Mouse (Mus musculus) embryo, embryonic 9.5 days (tissue): ENCODE results near the gene Cdadc1.

Experiments
- DNase-seq: peaks from one replicate; pipeline ENCODE4 v3.0.0-alpha.2; 2017; ENCODE audit errors: extremely low spot score

Cdadc1 gene

GRCm38 (mm10) chr14:59612920-59613625 lies 15.3 kb upstream of the Cdadc1 start:
- peak; percentile 46 for DNase-seq

GRCm38 (mm10) chr14:59607021-59607420 lies 9.3 kb upstream of the Cdadc1 start:
- DNase-seq, result no peak

- peak; percentile 72 for DNase-seq
These were observed 8.1 kb upstream of the Cdadc1 start for GRCm38 (mm10) chr14:59605671-59606353.

GRCm38 (mm10) chr14:59604002-59604645 lies 6.4 kb upstream of the Cdadc1 start:
- DNase-seq, result no peak

- no peak for DNase-seq
These were observed 485 bp upstream of the Cdadc1 start for GRCm38 (mm10) chr14:59598260-59598627.

- no peak for DNase-seq
These were observed 2.8 kb downstream of the Cdadc1 start for GRCm38 (mm10) chr14:59594988-59595387.

GRCm38 (mm10) chr14:59592593-59592992 lies 5.2 kb downstream of the Cdadc1 start:
- DNase-seq, result no peak

GRCm38 (mm10) chr14:59591901-59592300 lies 5.9 kb downstream of the Cdadc1 start:
- no peak for DNase-seq

GRCm38 (mm10) chr14:59590614-59591013 lies 7.1 kb downstream of the Cdadc1 start:
- DNase-seq, result no peak

- DNase-seq, result no peak
These were observed 21.4 kb downstream of the Cdadc1 start for GRCm38 (mm10) chr14:59576385-59576784.

- DNase-seq, result no peak
These were observed 31.0 kb downstream of the Cdadc1 start for GRCm38 (mm10) chr14:59566756-59567155.

GRCm38 (mm10) chr14:59557886-59558285 lies 39.9 kb downstream of the Cdadc1 start:
- no peak for DNase-seq

- no peak for DNase-seq
These were observed 40.7 kb downstream of the Cdadc1 start for GRCm38 (mm10) chr14:59557071-59557470.

GRCm38 (mm10) chr14:59555928-59556531 lies 41.7 kb downstream of the Cdadc1 start:
- peak; percentile 84 for DNase-seq

- no peak for DNase-seq
These were observed 42.7 kb downstream of the Cdadc1 start for GRCm38 (mm10) chr14:59555018-59555417.

GRCm38 (mm10) chr14:59554025-59554424 lies 43.7 kb downstream of the Cdadc1 start:
- no peak for DNase-seq

GRCm38 (mm10) chr14:59551956-59552355 lies 45.8 kb downstream of the Cdadc1 start:
- no peak for DNase-seq

- no peak for DNase-seq
These were observed 46.9 kb downstream of the Cdadc1 start for GRCm38 (mm10) chr14:59550841-59551240.

GRCm38 (mm10) chr14:59549106-59549505 lies 48.7 kb downstream of the Cdadc1 start:
- DNase-seq, result no peak

- DNase-seq, result no peak
These were observed 49.2 kb downstream of the Cdadc1 start for GRCm38 (mm10) chr14:59548532-59548931.

GRCm38 (mm10) chr14:59547530-59547929 lies 50.2 kb downstream of the Cdadc1 start:
- no peak for DNase-seq

- DNase-seq, result no peak
These were observed 51.4 kb downstream of the Cdadc1 start for GRCm38 (mm10) chr14:59546162-59546880.
